Mouse (Mus musculus): ENCODE measurements around the gene Hspa1l. TPM values are rescaled to one million over a fixed set of nuclear protein-coding genes. Genes with fewer than 3 reads are reported as not detected.
"Not testable (repeated sequence)": the region's sequence is repeated elsewhere in the genome, so short reads cannot be mapped to it uniquely, and the experiment has no call there.

Gene Hspa1l
- polyA plus RNA-seq, 1 experiment, result not detected

DNA sequence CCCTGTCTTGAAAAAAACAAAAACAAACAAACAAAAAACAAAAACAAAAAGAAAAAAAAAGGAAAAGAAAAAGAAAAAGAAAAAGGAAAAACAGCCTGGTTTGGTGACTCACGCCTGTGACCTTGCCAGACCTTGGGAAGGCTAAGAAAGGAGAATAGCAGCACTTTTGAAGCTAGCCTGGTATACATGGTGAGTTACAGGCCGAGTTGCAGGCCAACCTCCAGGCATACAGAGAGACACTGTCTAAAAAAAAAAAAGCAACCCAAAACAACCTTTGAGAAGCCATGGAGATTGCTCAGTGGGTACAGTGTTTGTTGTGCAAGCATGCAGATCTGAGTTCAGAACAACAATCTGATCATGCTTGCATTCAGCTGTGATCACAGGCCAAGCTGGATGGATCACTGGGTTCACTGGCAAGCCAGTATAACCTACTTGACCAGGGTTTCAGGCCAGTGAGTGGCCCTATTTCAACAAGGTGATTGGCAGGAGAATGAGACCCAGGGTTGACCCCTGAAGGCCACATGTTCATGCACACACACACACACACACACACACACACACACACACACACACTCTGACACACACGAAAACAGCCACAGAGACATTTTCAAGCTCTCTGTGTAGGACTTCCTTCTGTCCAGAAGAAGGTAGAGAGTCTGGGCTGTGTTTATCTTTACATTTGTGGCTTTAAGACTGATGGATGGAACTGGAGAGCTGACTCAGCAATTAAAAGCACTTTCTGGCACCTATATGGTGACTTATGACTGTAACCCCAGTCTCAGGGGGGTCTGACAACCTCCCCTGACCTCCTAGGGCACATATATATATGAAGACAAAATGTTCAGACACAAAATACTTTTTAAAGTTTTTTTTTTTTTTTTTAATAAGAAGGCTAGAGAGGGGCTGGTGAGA lies 3.3 kb downstream of the Hspa1l start:
- Histone ChIP-seq H3K4me3 (ENCODE audit: insufficient read depth, low read length) (no peak overlapping the region), H3K4me1 (ENCODE audit: control insufficient read depth, insufficient read depth, low read length) (peaks cover 18% of the 10 kb centered on the region), H3K27ac (ENCODE audit: insufficient read depth, low read depth, low read length) (no peak overlapping the region)
- no peak for TF ChIP-seq POLR2A (IDR thresholded peaks at IDR 0.05; ENCODE audit: borderline replicate concordance, low read depth, low read length)
- TF ChIP-seq CTCF (IDR thresholded peaks at IDR 0.05; ENCODE audit: low read depth, low read length), result no peak

GRCm38 (mm10) chr17:34977000-34977399 lies 4.5 kb downstream of the Hspa1l start:
- H3K27ac ChIP-seq (ENCODE audit: insufficient read depth, low read depth, low read length), result no peak overlapping the region
- TF ChIP-seq CTCF (IDR thresholded peaks at IDR 0.05; ENCODE audit: low read depth, low read length), result no peak
- no peak for TF ChIP-seq POLR2A (IDR thresholded peaks at IDR 0.05; ENCODE audit: borderline replicate concordance, low read depth, low read length)
- peaks cover 18% of the 10 kb centered on the region for H3K4me1 ChIP-seq (ENCODE audit: control insufficient read depth, insufficient read depth, low read length)
- H3K4me3 ChIP-seq (ENCODE audit: insufficient read depth, low read length), result no peak overlapping the region

- TF ChIP-seq CTCF (IDR thresholded peaks at IDR 0.05; ENCODE audit: low read depth, low read length), result no peak
- TF ChIP-seq POLR2A (IDR thresholded peaks at IDR 0.05; ENCODE audit: borderline replicate concordance, low read depth, low read length), result no peak
- Histone ChIP-seq H3K27ac (ENCODE audit: insufficient read depth, low read depth, low read length) (no peak overlapping the region), H3K4me1 (ENCODE audit: control insufficient read depth, insufficient read depth, low read length) (peaks cover 11% of the 10 kb centered on the region), H3K4me3 (ENCODE audit: insufficient read depth, low read length) (no peak overlapping the region)
Measured at GRCm38 (mm10) chr17:34978239-34978638, 5.7 kb downstream of the Hspa1l start.

GRCm38 (mm10) chr17:34979631-34980030 lies 7.1 kb downstream of the Hspa1l start:
- Histone ChIP-seq H3K4me3 (ENCODE audit: insufficient read depth, low read length) (no peak overlapping the region), H3K27ac (ENCODE audit: insufficient read depth, low read depth, low read length) (no peak overlapping the region), H3K4me1 (ENCODE audit: control insufficient read depth, insufficient read depth, low read length) (peaks cover 10% of the 10 kb centered on the region)
- TF ChIP-seq POLR2A (IDR thresholded peaks at IDR 0.05; ENCODE audit: borderline replicate concordance, low read depth, low read length) (no peak), CTCF (IDR thresholded peaks at IDR 0.05; ENCODE audit: low read depth, low read length) (no peak)

- no peak for TF ChIP-seq POLR2A (IDR thresholded peaks at IDR 0.05; ENCODE audit: borderline replicate concordance, low read depth, low read length)
- TF ChIP-seq CTCF (IDR thresholded peaks at IDR 0.05; ENCODE audit: low read depth, low read length), result no peak
- Histone ChIP-seq H3K4me1 (ENCODE audit: control insufficient read depth, insufficient read depth, low read length) (peaks cover 17% of the 10 kb centered on the region), H3K27ac (ENCODE audit: insufficient read depth, low read depth, low read length) (peak overlapping the region; percentile 19; the same call in 1 of the 2 replicates), H3K4me3 (ENCODE audit: insufficient read depth, low read length) (peak overlapping the region; percentile 51)
Measured at GRCm38 (mm10) chr17:34980655-34981054, 8.2 kb downstream of the Hspa1l start.

- Histone ChIP-seq H3K4me1 (ENCODE audit: control insufficient read depth, insufficient read depth, low read length) (peaks cover 15% of the 10 kb centered on the region), H3K27ac (ENCODE audit: insufficient read depth, low read depth, low read length) (peak within 1 kb of the TSS; percentile 90), H3K4me3 (ENCODE audit: insufficient read depth, low read length) (peak within 1 kb of the TSS; percentile 79)
- TF ChIP-seq POLR2A (IDR thresholded peaks at IDR 0.05; ENCODE audit: borderline replicate concordance, low read depth, low read length) (no peak; the same call in 1 of the 2 replicates), CTCF (IDR thresholded peaks at IDR 0.05; ENCODE audit: low read depth, low read length) (no peak)
Measured at GRCm38 (mm10) chr17:34981690-34982180, 9.2 kb downstream of the Hspa1l start, which contains the start of gene Lsm2. Lsm2 (plus strand) TSS chr17:34981862.

DNA sequence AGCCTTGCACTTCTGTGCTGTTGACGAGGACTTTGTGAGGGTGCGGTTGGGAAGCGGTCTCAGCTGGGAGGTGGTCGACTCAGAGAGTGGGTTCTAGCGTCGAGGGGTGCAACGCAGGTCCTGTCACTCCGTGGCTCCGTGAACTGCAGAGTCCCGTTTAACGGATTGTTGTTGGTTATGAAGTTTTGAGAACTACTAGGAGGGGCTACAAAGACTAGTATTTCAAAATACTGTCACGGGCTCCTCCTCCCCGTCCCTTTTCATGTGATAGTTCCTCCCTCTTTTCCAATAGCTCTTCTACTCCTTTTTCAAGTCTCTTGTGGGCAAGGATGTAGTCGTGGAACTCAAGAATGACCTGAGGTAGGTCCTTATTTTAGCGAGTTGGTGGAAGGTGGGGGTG lies 9.8 kb downstream of the Hspa1l start:
- Histone ChIP-seq H3K4me1 (ENCODE audit: control insufficient read depth, insufficient read depth, low read length) (peaks cover 15% of the 10 kb centered on the region), H3K27ac (ENCODE audit: insufficient read depth, low read depth, low read length) (peak overlapping the region; percentile 90), H3K4me3 (ENCODE audit: insufficient read depth, low read length) (peak overlapping the region; percentile 79)
- no peak for TF ChIP-seq CTCF (IDR thresholded peaks at IDR 0.05; ENCODE audit: low read depth, low read length)
- no peak for TF ChIP-seq POLR2A (IDR thresholded peaks at IDR 0.05; ENCODE audit: borderline replicate concordance, low read depth, low read length)

GRCm38 (mm10) chr17:34984218-34984617 lies 11.7 kb downstream of the Hspa1l start:
- Histone ChIP-seq H3K4me3 (ENCODE audit: insufficient read depth, low read length) (no peak overlapping the region), H3K4me1 (ENCODE audit: control insufficient read depth, insufficient read depth, low read length) (peaks cover 15% of the 10 kb centered on the region), H3K27ac (ENCODE audit: insufficient read depth, low read depth, low read length) (no peak overlapping the region)
- TF ChIP-seq CTCF (IDR thresholded peaks at IDR 0.05; ENCODE audit: low read depth, low read length), result no peak
- no peak for TF ChIP-seq POLR2A (IDR thresholded peaks at IDR 0.05; ENCODE audit: borderline replicate concordance, low read depth, low read length)

GRCm38 (mm10) chr17:34994751-34995150 lies 22.2 kb downstream of the Hspa1l start:
- Histone ChIP-seq H3K4me3 (ENCODE audit: insufficient read depth, low read length) (no peak overlapping the region), H3K4me1 (ENCODE audit: control insufficient read depth, insufficient read depth, low read length) (peaks cover 14% of the 10 kb centered on the region), H3K27ac (ENCODE audit: insufficient read depth, low read depth, low read length) (no peak overlapping the region)
- TF ChIP-seq POLR2A (IDR thresholded peaks at IDR 0.05; ENCODE audit: borderline replicate concordance, low read depth, low read length) (no peak), CTCF (IDR thresholded peaks at IDR 0.05; ENCODE audit: low read depth, low read length) (no peak)

- H3K27ac ChIP-seq (ENCODE audit: insufficient read depth, low read depth, low read length); H3K4me3 ChIP-seq (ENCODE audit: insufficient read depth, low read length): not testable (repeated sequence)
Measured at GRCm38 (mm10) chr17:34995192-34995591, 22.7 kb downstream of the Hspa1l start.

GRCm38 (mm10) chr17:34995927-34996326 lies 23.4 kb downstream of the Hspa1l start:
- H3K4me3 ChIP-seq (ENCODE audit: insufficient read depth, low read length); H3K27ac ChIP-seq (ENCODE audit: insufficient read depth, low read depth, low read length): not testable (repeated sequence)
- H3K4me1 ChIP-seq (ENCODE audit: control insufficient read depth, insufficient read depth, low read length), result peaks cover 14% of the 10 kb centered on the region

More at GRCm38 (mm10) chr17:34995192-34995591, 22.7 kb downstream of the Hspa1l start:
- peaks cover 14% of the 10 kb centered on the region for H3K4me1 ChIP-seq (ENCODE audit: control insufficient read depth, insufficient read depth, low read length)

All from bone marrow macrophage, adult 2 months (primary cell).